Mouse (Mus musculus) urinary bladder, adult 18-20 months (tissue): Measurements from ENCODE around the gene Megf11.

Experiments used
- DNase-seq, 2 experiments: peaks; one replicate each; pipeline ENCODE4 v3.0.0; 2022; ENCODE audit warnings: low spot score in 2 of 2, mixed read lengths in 2 of 2

Gene Megf11

DNA sequence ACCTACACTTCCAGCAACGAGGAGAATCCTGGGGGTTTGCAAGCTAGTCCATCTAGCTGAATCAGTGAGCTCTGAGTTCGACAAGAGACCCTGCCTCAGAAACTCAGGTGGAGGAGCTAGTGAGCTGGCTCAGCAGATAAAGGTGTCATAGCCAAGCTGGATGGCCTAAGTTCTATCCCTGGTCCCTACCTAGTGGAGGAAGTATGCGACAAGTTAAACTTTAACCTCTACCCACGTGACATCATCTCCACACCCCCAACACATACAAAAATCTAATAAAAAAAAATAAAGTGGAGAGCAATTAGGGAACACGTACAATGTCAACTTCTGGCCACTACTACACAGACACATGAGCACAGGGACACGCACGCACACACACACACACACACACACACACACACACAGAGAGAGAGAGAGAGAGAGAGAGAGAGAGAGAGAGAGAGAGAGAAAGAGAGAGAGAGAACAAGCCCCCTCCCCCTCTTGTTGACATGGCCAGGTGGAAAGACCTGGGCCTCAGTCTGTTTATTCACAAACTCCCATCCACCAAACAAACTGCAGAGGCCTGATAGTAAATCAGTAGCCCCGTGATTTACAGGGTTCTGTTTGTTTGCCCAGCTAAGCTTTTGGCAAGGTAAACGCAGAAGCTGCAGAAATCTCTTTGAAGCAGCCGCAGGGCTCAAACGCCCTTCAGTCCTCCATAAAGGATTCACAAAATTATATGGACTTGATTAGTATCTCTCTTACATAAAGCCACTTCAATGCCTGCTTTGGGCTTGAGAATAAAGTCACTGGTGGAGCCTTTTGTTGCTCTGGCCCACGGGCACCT is 134.7 kb downstream of the Megf11 start:
- no peak for DNase-seq

DNA sequence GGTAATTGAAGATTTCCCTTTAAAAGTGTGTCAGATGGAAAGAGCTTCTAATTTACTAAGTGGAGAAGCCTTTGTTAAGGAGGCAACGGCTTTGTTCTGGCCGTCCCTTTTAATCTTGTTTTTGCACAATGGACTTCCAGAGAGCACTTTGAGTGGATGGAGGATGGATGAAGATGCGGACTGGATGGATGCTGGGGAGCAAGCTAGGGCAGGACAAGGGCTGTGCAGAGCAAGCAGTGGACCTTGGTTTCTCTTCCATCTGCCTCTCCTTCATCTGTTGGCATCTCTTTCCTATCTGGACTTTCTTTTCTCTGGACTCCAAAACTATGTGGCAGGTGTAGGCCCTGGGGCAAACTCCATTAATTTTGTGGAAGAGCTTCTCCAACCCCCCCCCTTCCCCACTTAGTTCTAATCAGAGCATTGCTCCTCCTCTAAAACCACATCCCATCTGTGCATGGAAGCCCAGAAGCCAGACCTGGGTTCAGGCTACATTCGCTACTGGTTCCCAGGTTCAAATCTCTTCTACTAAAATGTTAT is 135.4 kb downstream of the Megf11 start:
- no peak for DNase-seq

DNA sequence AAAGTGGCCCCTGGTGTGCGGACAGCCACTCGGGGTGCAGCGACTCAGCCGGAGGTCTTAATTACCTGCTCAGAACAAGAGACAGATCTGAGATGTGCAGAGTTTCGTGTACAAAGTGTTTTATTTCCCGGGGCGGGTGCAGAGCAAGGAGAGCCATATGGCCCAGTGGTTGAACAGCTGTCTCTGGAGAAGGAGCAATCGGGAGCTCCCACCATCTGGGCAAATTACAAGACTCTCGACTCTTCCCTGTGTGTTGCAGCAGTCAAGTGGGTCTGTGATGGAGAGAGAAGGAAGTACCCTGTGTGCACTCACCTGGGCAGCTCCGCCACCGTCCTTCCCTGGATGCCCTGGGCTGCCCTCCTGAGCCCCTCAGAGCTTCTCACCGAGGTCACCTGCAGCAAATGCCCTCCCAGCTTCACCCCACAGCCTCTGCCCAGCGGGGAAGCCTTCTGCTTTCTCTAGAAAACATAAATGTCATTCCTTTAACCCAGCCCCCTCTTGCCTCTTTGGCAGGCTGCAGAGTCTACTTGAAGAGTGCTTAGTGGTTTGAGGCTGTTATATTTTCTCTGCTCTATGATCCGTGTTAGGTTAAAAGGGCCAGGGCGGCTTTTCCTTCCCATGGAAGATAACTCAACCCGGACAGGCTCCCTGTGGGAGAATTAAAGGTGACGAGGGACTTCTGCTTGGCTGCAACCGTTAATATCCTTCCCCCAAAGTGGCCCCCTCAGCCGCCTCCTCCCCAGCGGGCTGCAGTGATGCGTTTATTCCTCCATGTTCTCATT is 138.0 kb downstream of the Megf11 start:
- DNase-seq, result no peak

DNA sequence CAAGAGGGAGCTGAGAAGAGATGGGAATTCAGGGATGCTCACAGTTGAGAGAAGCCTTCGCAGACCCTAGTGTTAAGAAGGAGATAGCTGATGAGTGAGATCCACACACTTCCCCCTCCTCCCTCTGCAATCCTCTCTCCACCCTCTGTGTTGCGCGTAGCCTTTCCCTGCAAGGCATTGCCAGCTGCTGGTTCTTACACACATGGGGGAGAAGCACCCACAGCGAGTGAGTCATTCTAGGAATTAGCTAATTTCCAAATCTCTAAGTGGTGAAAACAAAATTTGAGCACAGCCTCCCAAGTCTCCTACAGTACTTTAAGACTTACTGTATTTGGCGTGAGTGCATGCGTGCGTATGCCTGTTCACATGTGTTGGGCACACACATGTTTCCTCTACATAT is 142.6 kb downstream of the Megf11 start:
- no peak for DNase-seq

DNA sequence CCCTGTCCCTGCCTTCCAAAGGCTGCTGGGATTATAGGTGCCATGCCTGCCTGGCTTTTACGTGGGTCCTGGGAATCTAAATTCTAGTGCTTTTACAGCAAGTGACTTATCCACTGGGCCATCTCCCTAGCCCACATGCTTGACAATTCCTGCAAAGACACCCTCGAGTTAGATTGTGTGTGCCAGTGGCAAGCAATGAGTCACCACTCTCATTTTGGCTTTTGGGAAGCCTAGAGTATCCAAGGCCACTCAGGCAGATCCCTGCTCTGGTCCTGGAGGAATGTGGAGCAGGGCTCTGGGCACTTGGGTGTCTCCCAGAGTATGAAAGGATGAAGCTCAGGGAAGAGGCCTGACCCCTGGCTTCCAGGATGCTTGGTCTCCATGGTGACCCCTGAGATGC is 143.2 kb downstream of the Megf11 start:
- DNase-seq, result no peak

DNA sequence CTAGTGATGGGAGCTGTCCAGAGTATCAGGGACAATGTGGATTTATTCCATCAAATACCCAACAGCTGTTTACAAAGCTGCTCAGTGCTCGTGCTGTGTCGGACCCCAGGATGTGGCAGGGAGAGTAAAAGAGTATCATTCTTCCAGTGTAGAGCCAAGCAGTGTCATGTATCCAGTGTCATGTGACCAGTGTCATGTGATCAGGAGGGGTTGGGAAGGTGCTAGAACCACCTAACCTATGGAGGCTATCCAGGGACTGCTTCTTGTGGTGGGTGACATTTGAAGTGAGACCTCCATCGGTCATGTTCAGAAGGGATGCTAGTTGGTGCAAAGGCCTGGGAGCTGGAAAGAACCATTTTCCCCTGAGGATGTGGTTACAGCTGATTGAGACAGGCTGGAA is 146.5 kb downstream of the Megf11 start:
- DNase-seq, result no peak

DNA sequence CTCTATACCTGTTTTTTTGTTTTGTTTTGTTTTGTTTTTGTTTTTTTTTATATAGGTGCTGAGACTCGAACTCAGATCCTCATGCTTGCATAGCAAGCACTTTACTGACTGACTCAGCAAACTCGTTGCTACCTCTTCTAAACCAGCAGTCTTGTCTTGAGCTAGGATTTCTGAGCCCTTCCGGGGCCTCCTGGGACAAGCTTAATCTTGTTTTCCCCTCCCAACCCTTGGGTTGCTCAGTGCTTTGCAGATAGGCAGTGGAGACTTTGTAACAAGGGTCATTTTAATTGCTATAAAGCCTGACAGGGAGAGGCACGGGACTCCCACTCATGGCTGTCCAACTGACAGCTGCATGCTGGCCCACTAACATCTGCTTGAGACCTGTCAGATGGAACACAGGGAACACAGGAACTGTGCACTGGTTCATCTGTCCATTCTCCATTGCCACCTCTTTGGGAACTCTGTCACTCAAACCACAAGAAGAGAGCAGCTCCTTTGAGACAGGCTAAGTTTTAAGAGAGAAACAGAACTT is 147.4 kb downstream of the Megf11 start:
- DNase-seq, result no peak

DNA sequence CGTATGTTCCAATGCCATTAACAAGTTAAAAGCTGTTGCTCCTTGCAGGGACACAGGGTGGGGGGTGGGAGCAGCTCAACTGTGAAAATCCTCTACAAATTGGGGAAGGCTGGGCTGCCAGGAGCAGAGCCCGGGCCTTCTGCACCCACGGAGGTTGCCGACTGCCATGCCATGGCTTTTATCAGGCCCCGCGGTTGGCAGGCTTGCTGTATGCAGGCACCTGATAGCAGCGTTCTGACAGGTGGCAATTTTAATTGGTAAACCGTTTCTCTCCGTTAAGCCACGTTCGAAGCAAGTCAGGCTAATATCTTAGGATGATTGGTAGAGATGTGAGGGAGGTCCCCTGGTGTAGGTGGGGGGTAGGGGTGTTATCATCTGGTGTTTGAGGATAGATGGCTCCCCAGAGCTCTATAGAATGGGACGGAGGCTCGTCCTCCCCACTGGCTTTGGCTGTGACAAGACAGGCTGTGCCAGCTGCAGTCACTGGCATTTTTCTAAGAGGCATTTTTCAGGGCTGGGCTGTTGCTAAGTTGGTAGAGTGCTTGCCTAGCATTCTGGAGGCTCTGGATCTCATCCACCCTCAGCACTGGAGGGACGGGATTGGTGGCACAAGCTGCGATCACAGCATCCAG is 148.2 kb downstream of the Megf11 start:
- DNase-seq, result no peak

DNA sequence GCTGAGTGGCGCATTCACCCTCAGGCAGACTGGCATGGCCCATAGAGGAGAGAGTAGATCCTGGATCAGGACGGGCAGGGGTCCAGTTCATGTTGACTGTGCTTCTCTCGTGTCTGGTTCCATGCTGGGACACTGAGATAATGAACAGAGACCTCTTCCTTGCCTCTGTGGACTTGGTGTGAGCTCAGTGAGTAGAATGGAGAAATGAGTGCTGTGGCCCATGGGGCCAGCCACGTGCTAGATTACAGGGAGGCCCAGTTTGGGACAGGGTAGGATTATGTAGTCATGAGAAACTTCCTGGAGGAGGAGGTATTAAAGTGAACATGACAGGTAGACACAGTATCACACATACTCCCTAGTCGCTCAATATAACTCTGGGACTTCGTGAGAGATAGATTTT is 148.9 kb downstream of the Megf11 start:
- DNase-seq, result no peak

DNA sequence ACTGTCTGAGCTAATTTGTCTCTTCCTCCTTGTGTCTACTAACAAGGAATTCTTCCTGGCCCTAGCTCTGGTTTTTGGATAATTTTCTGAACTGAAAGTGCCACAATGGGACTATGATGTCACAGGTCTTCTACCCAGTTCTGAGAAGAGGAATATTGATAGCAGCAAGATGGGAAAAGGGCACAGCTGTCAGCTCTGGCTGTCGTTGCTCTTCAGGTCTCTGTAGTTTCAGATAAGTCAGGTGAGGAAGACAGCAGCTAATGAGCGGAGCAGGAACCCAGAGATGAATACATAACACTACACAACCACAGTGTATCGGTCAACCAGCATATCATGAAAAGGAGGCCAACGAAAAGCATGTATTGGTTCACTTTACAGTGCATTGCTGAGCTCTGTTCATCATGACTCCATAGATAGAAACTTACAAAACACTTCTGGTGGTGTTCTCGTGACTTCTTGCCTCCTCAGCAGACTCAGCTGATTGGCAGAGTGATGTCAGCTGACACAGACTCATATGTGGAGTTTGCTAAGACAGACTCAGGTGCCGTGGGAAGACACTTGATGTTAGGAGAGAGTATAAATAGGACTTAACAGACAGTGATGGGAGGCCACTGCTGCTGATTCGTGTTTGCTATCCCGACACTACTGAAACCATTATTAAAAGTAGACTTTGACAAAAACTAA is 149.6 kb downstream of the Megf11 start:
- no peak for DNase-seq

DNA sequence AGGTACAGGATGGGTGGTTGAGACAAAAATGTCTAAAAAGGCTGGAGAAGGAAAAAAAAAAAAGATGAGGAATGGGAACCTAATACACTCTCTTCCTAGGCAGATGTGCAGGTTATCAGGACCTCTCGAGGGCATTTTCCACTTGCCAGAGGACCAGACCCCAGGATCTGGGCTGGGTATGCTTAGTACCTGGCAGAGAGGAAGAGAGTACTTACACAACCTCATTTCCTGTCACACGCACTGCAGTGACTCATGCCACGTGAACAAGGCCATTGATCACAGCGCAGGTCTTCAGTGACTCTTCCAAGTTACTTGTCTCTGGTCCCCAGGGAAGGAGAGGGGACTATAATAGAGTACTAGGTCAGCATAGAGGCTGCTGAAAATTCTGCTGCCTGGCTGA is 152.4 kb downstream of the Megf11 start:
- DNase-seq, result no peak

DNA sequence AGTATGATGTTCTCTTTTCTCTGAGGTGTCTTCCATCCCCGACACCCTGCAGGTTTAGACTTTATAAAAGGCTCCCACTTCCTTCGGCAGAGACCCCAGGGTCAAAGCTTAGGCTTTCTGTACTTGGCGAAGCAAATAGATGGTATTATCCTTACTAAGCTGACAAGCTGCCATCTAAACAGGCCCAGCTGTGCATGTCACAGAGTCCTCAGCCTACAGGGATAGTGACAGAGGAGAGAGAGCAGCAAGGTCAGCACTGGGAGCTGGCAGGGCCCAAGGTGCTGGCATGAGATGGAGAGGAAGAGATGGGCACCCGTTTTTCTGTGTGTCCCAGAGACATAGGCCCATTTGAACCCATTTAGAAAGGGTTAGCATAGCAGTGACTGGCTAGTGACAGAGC is 156.8 kb downstream of the Megf11 start:
- no peak for DNase-seq

DNA sequence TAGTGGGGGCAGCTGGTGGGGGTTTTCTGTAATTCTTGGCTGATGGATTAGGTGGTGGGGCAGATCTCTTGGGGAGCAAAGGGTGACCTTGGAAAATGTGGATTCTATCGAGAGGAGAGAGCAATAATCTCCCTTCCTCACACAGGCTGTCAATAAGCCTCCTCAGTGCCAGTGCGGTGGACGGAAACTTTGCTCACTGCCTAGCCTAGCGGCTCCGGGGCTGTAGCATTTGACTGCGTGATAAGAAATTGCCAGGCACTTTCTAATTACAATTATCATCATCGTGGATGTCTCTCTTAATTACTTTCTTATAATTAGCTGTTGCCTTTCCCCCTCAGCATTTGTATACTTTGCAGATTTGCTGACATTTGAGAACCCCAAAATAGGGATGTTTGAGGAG is 157.7 kb downstream of the Megf11 start:
- DNase-seq, result no peak

DNA sequence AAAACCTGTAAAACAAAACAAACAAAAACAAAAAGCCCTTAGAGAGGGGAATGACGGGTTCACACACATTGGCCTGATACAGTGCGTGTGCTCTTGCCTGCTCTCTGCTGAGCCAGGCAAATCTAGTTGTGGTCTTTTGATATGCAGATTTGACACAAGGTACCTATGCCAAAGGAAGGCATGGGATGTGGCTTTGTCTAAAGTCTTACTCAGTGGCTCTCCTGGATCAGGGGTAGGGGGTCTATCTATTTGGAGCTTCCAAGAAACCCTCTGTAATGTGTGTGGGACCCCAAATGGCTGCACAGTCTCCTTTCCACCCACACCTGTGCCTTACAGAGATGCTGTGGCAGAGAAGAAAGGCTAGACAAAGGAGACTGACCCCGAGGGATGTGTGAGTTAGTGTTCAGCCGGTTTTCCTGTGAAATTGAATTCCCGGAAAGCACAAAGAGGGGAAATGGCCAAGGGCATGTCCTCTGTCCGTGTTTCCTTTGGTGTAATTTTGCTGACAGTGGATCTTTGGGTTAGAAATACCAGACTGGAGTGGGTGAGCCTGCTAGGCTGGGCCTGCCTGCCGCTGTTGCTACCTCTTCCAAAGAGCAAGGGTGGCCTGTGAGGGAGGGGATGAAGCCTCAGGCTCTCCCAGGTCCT is 161.0 kb downstream of the Megf11 start:
- DNase-seq, result no peak

DNA sequence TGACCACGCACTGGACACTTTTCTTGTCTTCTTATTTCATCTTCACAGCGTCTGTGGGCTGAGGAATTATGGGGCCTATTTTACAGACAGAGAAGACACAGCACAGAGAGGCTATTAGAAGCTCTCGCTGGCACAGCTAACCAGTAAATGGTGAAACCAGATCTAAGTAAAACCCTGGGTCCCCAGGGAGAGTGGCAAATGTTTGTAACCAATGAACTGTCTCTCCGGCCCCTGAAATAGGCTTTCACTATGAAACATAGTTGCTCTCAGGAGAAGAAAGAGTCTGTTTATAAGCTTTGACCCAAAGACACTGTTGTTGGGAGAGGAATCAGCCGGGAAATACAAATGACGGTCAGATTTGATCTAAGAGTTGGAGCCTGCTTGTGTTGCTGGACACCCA is 162.9 kb downstream of the Megf11 start:
- no peak for DNase-seq

DNA sequence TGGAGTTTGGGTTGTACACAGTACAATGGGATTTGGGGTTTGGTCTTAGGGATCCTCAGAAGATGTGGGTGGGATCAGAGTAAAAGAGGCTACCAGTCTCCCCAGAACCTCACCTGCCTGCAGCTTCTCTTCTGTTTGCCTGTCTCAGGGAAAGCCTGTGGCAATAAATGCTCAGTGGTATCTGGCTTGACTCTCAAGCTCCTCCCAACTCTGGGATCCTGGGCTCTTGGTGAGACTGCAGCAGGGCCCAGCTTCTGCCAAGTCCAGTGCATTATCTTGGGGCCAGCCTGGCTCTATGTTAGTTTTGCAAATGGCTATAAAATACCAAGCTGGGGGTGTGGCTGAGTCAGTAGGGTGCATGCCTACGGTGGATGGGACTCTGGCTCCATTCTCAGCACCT is 165.9 kb downstream of the Megf11 start:
- DNase-seq, result no peak

DNA sequence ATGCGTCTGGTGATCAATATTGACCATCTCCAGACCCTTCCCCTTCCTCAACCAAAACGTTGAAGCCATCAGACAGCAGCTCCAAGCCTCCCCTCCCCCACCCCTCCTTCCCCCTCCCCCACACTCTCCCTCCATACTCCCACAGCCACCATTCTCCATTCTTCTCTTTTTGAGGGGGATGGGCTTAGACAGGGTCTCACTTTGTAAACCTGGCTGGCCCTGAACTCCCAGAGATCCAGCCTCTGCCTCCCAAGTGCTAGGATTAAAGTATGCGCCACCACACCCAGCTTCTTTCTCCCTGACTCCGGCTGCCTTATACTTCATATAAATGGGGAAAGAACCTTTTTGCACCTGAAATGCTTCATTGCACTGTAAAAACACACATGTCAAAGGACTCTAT is 166.6 kb downstream of the Megf11 start:
- no peak for DNase-seq

DNA sequence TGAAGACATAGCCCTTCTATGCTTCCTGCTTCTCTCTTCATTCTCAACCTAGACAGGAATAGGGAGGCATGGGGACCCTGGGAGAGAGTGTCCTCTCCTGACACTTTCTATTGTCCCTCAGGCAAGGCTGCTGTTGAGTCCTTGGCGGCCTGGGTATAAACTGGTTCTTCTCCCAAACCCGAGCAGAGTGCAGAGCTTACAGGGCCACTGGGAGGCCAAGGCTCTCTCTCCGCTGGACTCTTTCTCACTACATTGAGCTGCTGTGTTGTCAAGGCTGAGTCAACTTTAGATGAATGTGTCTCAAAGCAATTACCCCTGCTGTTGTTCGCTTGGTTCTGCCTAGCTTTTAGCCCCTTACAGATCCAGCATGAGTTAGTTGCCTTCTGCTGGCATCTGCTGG is 168.0 kb downstream of the Megf11 start:
- no peak for DNase-seq

DNA sequence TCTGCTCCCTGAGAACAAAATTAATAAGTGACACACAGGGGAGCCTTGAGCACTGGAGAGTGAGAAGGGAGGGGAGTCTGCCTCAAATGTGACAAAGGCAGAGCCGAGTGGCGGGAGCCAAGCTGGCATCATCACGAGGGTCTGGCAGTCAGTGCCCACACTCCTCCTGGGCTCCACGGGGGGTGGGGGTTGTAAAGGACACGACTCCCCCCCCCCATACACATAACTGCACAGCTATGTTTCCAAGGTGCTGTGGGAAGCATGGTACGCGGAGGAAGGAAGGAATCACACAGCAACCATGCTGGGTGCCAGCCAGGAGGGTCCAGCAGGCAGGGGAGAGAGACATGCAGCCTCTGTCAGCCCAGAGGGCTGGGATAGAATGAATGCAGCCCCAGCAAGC is 170.2 kb downstream of the Megf11 start:
- DNase-seq, result no peak

DNA sequence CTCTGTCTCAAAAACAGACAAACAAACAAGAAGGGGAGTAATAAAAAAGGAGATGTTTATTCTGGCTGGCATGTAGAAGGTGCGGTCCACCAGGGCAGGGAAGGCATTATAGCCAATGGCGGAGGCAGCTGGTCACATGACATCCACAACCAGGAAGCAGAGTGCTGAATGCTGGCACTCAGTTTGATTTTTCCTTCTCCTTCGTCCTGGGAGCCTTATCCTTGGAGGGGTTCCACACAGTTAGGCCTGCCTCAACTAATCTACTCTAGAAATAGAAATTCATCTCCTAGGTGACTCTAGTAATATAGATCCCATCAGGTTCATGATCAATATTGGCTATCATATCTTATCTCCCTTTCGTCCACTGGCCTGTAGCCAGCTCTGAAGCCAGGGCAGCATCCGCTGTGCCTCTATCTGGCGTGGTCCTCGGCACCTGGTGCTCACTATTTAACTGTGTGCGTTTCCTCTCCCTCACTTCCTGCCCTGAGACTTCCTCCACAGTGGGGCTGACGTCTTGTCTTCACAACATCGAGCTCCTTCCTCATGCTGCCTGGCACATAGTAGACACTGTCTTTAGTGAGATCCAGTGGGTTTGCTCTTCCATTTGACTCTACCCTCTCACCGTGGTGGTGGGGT is 171.8 kb downstream of the Megf11 start:
- no peak for DNase-seq
